Mouse (Mus musculus): ENCODE data around the gene 1700061G19Rik. TPM values are rescaled to one million over a fixed set of nuclear protein-coding genes. Genes with fewer than 3 reads are reported as not detected.

The 1700061G19Rik gene
- polyA plus RNA-seq (2012; rRNA removed): 0.09 and 0.21 TPM in 2 replicates

DNA sequence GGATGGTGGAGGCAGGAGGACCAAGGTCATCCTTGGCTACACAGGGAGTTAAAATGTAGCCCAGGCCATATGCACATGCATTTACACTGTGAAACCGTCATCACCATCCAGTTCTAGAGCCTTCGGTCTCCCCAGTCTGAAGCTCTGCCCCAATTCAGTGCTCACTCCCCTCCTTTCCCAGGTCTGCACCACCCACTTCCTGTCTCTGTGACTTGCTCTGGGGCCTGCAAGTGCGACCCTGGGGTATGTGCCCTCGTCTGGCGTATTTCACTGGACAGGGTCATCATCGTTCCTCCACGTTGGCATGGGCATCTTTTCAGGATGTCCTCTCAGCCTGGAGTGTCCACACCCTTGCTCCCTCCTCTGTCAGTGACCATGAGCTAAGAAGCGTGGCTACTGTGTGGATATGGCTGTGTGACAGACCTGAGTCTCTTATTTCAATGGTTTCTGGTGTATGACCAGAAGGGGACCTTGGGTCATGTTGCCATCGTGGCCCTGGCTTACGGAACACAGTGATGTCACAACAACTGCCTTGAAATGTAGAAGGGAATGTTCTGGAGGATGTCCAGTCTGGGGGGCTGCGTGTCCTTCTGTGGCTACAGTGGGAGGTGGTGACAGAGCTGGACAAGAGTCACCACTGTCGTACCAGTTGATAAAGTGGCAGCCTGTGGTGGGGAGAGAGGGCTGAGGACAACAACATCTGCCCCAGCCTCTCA, at the start of gene 1700061G19Rik:
TSS of gene 1700061G19Rik (plus strand) at position 542 of the 716 bp plus-strand sequence.
- Histone ChIP-seq H3K4me3 (ENCODE audit: extremely low read depth, insufficient read depth, insufficient read length) (no peak within 1 kb of the TSS), H3K27ac (ENCODE audit: insufficient read depth, low read length) (no peak within 1 kb of the TSS), H3K4me1 (ENCODE audit: control insufficient read depth, insufficient read depth, insufficient read length) (no peaks in the 10 kb centered on the region), H3K36me3 (ENCODE audit: control insufficient read depth, insufficient read depth, low read length) (no peaks in the 10 kb centered on the region), H3K27me3 (ENCODE audit: control insufficient read depth, insufficient read depth, low read length) (no peaks in the 10 kb centered on the region)
- WGBS: 68% methylated on average over 12 of the region's 12 CpGs
- DNase-seq (ENCODE audit: low read depth in 1 of 2, low spot score in 2 of 2): no peak
- no peak for TF ChIP-seq CTCF (IDR thresholded peaks at IDR 0.05; ENCODE audit: extremely low read depth, insufficient read depth, insufficient read length, insufficient replicate concordance)
- no peak for TF ChIP-seq POLR2A (IDR thresholded peaks at IDR 0.05; ENCODE audit: low read depth, low read length)

DNA sequence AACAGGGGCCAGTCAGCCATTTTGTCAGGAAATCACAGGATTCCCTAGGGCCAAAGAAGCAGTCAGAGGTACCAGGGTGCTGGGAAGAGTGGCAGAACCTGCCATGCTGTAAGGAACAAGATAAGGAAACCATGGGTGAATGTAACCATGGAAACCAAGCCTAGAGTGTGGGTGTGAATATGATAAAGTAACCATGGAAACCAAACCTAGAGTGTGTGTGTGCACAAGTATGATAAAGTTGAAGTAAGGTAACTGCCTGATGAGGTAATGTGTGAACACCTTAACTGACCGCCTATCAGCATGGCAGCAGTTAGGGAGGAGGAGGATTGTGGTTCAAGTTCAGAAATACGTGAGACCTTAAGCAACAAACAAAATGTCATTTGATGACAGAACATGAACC, 48.6 kb upstream of the 1700061G19Rik start:
- H3K4me1 ChIP-seq (ENCODE audit: control insufficient read depth, insufficient read depth, insufficient read length): no peaks in the 10 kb centered on the region; the same call in 1 of the 2 replicates
- DNase-seq (ENCODE audit: low read depth in 1 of 2, low spot score in 2 of 2): no peak
- WGBS: 76% methylated on average over 2 of the region's 2 CpGs
- H3K27ac ChIP-seq (ENCODE audit: insufficient read depth, low read length): no peak overlapping the region
- no peaks in the 10 kb centered on the region for H3K36me3 ChIP-seq (ENCODE audit: control insufficient read depth, insufficient read depth, low read length)
- TF ChIP-seq CTCF (IDR thresholded peaks at IDR 0.05; ENCODE audit: extremely low read depth, insufficient read depth, insufficient read length, insufficient replicate concordance) (no peak), POLR2A (IDR thresholded peaks at IDR 0.05; ENCODE audit: low read depth, low read length) (no peak)
- no peak overlapping the region for H3K4me3 ChIP-seq (ENCODE audit: extremely low read depth, insufficient read depth, insufficient read length)
- peaks cover 8% of the 10 kb centered on the region for H3K27me3 ChIP-seq (ENCODE audit: control insufficient read depth, insufficient read depth, low read length)

DNA sequence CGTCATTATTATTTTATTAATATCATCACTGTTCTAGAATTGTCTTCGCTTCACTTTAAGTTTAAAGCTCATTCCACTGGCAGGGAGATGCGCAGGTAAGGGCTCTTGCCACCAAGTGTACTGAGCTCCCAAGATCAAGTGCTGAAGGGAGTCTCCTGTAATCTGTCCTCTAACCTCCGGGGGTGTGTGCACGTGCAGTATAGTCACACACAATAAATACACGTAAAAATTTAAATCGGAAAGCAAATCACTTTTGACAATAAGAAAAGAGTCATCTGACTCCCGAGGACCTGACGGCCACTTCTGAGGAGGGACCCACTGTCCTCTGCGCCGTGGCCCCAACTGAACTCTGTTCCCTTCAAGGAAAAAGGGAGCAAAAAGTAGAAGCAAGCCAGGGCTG, 46.1 kb upstream of the 1700061G19Rik start:
- 69% methylated on average over 11 of the region's 11 CpGs for WGBS
- no peaks in the 10 kb centered on the region for H3K36me3 ChIP-seq (ENCODE audit: control insufficient read depth, insufficient read depth, low read length)
- no peak overlapping the region for H3K27ac ChIP-seq (ENCODE audit: insufficient read depth, low read length)
- no peak overlapping the region; the same call in 1 of the 2 replicates for H3K4me3 ChIP-seq (ENCODE audit: extremely low read depth, insufficient read depth, insufficient read length)
- TF ChIP-seq POLR2A (IDR thresholded peaks at IDR 0.05; ENCODE audit: low read depth, low read length) (no peak), CTCF (IDR thresholded peaks at IDR 0.05; ENCODE audit: extremely low read depth, insufficient read depth, insufficient read length, insufficient replicate concordance) (no peak)
- H3K4me1 ChIP-seq (ENCODE audit: control insufficient read depth, insufficient read depth, insufficient read length): no peaks in the 10 kb centered on the region; the same call in 1 of the 2 replicates
- no peak for DNase-seq (ENCODE audit: low read depth in 1 of 2, low spot score in 2 of 2)
- H3K27me3 ChIP-seq (ENCODE audit: control insufficient read depth, insufficient read depth, low read length): peaks cover 8% of the 10 kb centered on the region

DNA sequence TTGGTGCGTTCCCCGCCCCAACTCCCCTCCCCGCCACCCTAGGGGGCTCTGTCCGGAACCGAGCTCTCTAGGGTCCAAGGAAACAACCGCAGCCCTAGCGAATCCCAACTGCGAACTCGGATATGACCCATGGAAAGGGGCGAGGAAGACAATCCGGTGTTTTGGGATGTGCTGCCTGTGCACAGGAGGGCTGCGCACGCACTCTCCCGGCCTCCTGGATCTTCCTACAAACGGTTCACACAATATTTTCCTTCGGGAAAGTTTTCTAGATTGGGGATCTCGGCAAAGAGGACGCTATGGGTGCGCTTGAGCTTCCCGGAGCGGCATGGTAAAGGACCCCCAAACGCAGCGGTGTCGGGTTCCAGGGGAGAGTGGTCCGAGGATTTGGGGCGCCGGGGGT, 45.5 kb upstream of the 1700061G19Rik start:
- peak overlapping the region; percentile 60 for H3K4me3 ChIP-seq (ENCODE audit: extremely low read depth, insufficient read depth, insufficient read length)
- TF ChIP-seq CTCF (IDR thresholded peaks at IDR 0.05; ENCODE audit: extremely low read depth, insufficient read depth, insufficient read length, insufficient replicate concordance) (no peak), POLR2A (IDR thresholded peaks at IDR 0.05; ENCODE audit: low read depth, low read length) (no peak)
- no peaks in the 10 kb centered on the region; the same call in 1 of the 2 replicates for H3K4me1 ChIP-seq (ENCODE audit: control insufficient read depth, insufficient read depth, insufficient read length)
- DNase-seq (ENCODE audit: low read depth in 1 of 2, low spot score in 2 of 2): no peak
- H3K36me3 ChIP-seq (ENCODE audit: control insufficient read depth, insufficient read depth, low read length): no peaks in the 10 kb centered on the region
- peaks cover 8% of the 10 kb centered on the region for H3K27me3 ChIP-seq (ENCODE audit: control insufficient read depth, insufficient read depth, low read length)
- H3K27ac ChIP-seq (ENCODE audit: insufficient read depth, low read length): no peak overlapping the region
- WGBS: 12% methylated on average over 27 of the region's 27 CpGs

DNA sequence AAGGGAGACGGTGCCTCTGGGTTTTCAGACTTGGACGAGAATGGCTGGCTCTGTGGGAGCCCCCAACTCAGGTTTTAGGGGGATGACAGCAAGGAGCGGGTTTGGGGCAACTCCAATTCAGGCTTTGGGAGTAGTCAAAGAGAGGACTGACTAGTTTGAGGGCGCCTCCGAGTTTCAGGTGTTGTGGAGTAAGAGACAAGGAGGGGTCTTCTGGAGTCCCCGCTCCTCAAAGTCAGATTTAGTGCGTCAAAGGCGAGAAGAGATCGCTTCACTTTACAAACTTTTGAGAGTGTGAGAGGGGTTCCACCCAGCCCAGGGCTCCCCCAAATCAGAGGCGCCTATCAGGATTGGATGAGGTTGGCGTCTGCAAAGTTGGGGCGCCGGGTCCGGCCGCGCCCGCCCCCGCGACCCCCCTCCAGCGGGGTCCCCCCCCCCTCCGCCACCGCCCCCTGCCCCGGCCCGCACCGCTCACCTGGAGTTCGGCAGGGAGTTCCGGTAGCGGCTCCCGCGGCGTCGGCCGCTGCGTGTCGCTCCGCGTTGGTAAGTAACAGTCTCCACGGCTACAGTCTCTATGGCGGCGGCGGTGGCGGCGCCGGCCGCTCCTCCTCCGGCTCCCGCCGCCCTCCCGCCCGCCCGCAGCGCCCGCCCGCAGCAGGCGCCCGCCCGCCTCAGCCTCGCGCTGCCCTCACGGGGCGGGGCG, 44.7 kb upstream of the 1700061G19Rik start, which contains the start of gene Rfx2:
TSS of gene Rfx2 (minus strand) at position 603 of the 700 bp plus-strand sequence.
- H3K27ac ChIP-seq (ENCODE audit: insufficient read depth, low read length): no peak within 1 kb of the TSS
- peaks cover 8% of the 10 kb centered on the region for H3K27me3 ChIP-seq (ENCODE audit: control insufficient read depth, insufficient read depth, low read length)
- under 1% methylated on average over 27 of the region's 62 CpGs for WGBS
- TF ChIP-seq CTCF (IDR thresholded peaks at IDR 0.05; ENCODE audit: extremely low read depth, insufficient read depth, insufficient read length, insufficient replicate concordance): no peak
- no peak for TF ChIP-seq POLR2A (IDR thresholded peaks at IDR 0.05; ENCODE audit: low read depth, low read length)
- H3K4me1 ChIP-seq (ENCODE audit: control insufficient read depth, insufficient read depth, insufficient read length): no peaks in the 10 kb centered on the region; the same call in 1 of the 2 replicates
- DNase-seq (ENCODE audit: low read depth in 1 of 2, low spot score in 2 of 2): peak in 1 of 2 experiments; percentile 13
- peak within 1 kb of the TSS; percentile 64 for H3K4me3 ChIP-seq (ENCODE audit: extremely low read depth, insufficient read depth, insufficient read length)
- no peaks in the 10 kb centered on the region for H3K36me3 ChIP-seq (ENCODE audit: control insufficient read depth, insufficient read depth, low read length)

DNA sequence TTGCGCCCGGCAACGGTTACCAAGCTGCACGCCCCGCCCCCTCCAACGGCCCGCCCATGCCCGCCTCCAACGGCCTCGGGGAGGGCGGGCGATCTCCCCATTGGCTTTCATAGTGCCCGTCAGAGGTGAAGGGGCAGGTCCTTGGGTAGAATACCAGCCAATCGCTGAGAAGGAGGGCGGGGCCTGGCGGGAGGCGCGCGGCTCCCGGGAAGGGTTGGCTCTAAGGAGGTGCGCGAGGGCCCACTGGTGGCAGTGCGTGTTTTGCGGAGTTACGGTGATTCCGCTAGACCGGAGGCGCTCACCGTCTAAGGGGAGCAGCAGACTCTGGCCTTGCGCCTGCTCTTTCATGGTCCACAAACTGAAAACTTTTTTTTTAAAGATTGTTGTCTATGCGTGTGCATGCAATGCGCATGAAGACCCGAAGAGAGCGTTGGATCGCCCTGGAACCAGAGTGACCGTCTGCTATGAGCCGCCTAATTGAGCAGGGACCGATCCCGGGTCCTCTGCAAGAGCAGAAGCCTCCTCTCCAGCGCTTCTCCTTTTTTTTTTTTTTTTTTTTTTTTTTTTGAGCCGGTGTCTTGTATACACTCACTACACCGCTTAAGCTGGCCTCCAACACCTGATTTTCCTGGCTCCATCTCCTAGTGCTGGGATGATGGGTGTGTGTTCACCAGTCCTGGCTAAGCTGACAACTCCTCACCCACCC, 44.0 kb upstream of the 1700061G19Rik start:
- Histone ChIP-seq H3K4me3 (ENCODE audit: extremely low read depth, insufficient read depth, insufficient read length) (peak overlapping the region; percentile 41), H3K36me3 (ENCODE audit: control insufficient read depth, insufficient read depth, low read length) (no peaks in the 10 kb centered on the region), H3K27me3 (ENCODE audit: control insufficient read depth, insufficient read depth, low read length) (peaks cover 8% of the 10 kb centered on the region), H3K4me1 (ENCODE audit: control insufficient read depth, insufficient read depth, insufficient read length) (peaks cover 4% of the 10 kb centered on the region; the same call in 1 of the 2 replicates), H3K27ac (ENCODE audit: insufficient read depth, low read length) (no peak overlapping the region)
- 2% methylated on average over 39 of the region's 42 CpGs for WGBS
- TF ChIP-seq CTCF (IDR thresholded peaks at IDR 0.05; ENCODE audit: extremely low read depth, insufficient read depth, insufficient read length, insufficient replicate concordance) (peak; percentile 48; the same call in 1 of the 2 replicates), POLR2A (IDR thresholded peaks at IDR 0.05; ENCODE audit: low read depth, low read length) (no peak)
- DNase-seq (ENCODE audit: low read depth in 1 of 2, low spot score in 2 of 2): peak; percentile 96 to 98

Data from spleen, adult 2 months (tissue).